Mouse (Mus musculus): ENCODE measurements around the gene Frg2f1.
A peak's percentile ranks its signal among the peaks of the same experiment; 100 is the strongest.
"Not testable (repeated sequence)": the region's sequence is repeated elsewhere in the genome, so short reads cannot be mapped to it uniquely, and the experiment has no call there.

The Frg2f1 gene

DNA sequence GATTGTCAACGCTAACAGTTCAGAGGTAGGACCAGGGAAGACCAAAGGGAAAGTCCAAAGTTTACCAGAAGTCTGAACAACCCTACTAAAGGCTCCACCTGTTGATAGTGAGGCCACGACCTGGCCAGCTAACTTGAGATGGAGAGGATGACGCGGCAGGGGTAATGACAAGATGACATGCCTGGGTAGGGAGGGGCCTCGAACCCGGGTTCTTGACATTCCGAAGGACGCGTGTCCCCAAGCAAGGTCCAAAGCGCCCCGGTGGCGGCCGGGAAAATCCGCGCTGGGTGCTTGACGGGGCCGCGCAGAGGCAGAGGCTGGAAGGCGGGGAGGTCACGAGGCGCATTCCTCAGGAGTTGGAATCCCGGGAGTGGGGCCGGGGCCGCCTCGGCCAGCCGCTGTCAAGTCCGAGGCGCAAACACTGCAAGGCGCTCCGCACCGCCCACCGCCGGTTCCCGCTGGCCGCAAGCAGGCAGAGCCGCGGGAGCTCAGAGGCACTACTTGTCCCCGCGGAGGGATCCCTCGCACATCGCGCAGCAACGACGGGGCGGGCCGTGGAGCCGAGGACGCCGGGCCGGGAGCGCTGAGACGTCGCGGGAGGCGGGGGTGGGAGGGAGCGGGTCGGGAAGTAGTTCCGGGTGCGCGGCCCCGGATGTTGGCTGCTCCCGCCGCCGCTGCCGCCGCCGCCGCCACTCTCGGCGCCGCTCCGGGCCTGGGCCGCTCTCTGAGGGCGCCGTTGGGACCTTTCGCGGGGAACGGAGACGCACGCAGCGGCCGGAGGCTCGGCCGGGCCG is at the start of gene Frg2f1:
Gene Frg2f1, minus strand, starts transcription at position 499 of the 794 bp plus-strand sequence.
- peak; percentile 95 for DNase-seq (ENCODE audit: extremely low spot score, low spot score)

DNA sequence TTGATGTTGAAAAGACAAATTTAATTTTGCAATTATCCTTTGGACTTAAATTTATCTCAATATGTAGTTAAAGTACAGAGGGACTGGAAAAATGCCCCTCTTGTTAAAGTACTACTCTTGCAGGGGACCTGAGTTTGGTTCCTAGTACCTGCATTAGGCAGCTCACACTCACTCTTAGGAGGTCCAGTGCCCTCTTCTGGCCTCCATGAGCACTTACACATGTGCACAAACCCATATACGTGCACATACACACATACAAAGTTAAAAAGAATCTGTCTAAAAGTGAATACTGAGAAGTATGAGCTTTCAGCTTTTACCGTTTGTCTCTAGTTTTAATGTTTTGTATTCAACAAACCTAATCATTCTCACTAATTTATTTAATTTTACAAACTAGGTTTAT is 48.7 kb upstream of the Frg2f1 start:
- DNase-seq (ENCODE audit: extremely low spot score, low spot score) = no peak

DNA sequence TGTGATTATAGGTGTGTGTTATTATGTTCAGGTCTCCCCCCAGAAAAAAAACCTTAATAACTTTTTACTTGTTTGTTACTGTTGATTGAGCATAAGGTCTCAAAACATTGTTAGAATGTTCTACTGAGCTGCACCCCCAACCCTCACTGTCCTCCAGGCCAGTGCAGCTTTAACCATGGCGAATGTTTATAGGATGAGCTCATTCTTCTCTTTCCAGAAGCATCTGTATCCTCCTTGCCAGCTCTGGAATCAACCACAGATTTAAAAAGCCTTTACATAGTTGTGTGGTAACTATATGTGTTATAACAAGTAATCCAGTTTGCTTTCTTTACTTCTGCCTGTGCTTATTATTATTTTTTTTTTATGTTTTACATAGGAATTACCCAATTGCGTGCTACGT is 36.1 kb upstream of the Frg2f1 start:
- DNase-seq (ENCODE audit: extremely low spot score, low spot score) = no peak

DNA sequence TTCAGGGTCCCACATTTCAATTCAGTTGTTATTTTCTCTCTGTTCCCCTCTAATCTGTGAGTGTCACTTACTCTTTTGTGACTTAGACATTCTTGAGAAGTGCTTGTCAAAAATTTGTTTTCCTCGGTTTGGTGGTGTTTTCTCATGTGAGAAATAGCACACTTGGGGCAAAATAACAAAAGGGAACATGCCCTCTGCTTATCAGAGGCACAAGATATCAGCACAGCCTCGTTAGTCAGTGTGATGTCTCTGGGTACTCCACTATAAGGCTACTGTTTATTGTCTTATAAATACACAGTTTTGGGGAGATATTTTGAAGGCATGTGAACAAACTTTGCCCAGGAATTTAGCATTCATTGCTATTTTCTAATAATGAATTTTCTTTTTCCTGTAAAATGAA is 35.2 kb upstream of the Frg2f1 start:
- no peak for DNase-seq (ENCODE audit: extremely low spot score, low spot score)

- DNase-seq (ENCODE audit: extremely low spot score, low spot score) = no peak
Observed at GRCm38 (mm10) chr4:119572682-119573081, 33.4 kb upstream of the Frg2f1 start.

- no peak for DNase-seq (ENCODE audit: extremely low spot score, low spot score)
Observed at GRCm38 (mm10) chr4:119566322-119566835, 27.1 kb upstream of the Frg2f1 start.

- no peak for DNase-seq (ENCODE audit: extremely low spot score, low spot score)
Observed at GRCm38 (mm10) chr4:119563136-119563535, 23.8 kb upstream of the Frg2f1 start.

GRCm38 (mm10) chr4:119555466-119555865 is 16.1 kb upstream of the Frg2f1 start:
- DNase-seq (ENCODE audit: extremely low spot score, low spot score) = no peak

- DNase-seq (ENCODE audit: extremely low spot score, low spot score) = no peak
Observed at GRCm38 (mm10) chr4:119550864-119551263, 11.5 kb upstream of the Frg2f1 start.

DNA sequence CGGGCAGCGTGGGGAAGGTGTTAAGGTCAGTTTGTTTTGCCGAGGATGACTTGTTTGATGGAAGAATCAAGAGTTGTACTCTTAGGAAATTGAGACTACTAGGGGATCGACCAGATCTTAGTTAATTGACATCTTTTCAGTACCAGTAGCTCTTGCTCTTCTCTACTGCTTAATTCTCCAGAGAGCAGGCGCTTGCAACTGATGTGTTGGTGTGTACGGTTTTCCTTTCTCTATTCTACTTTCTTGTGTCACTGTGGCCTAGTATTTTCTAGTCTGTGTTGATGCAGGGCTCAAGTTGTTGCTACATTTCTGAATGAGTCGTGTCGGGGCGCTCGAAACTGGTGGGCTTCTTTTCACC is 1.2 kb upstream of the Frg2f1 start:
- no peak for DNase-seq (ENCODE audit: extremely low spot score, low spot score)

GRCm38 (mm10) chr4:119539836-119540532 is 655 bp upstream of the Frg2f1 start:
- peak; percentile 73 for DNase-seq (ENCODE audit: extremely low spot score, low spot score)

- DNase-seq (ENCODE audit: extremely low spot score, low spot score) = no peak
Observed at GRCm38 (mm10) chr4:119537436-119537835, 1.9 kb downstream of the Frg2f1 start.

GRCm38 (mm10) chr4:119536615-119537014 is 2.7 kb downstream of the Frg2f1 start, which contains the start of gene Foxj3:
Gene Foxj3, plus strand, starts transcription at chr4:119537004.
- not testable (repeated sequence) for DNase-seq (ENCODE audit: extremely low spot score, low spot score)

DNA sequence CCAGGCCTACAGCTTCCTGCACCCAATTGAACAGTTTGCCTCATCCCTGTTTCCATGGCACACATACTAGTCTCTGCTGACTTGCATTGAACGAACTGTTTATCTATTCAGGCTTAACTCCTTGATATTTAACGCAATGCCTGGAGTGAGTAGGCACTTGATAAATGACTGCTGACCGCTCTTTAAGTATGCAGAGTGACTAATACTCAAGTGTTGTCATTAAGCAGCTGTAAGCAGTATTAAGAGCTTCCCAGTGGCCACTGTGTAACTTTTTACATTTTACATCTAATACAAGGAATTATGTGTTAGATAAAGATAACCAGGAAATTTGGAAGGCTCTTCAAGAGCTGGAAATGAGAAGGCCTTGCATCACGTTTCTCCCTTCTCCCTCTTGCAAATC is 4.2 kb downstream of the Frg2f1 start:
- DNase-seq (ENCODE audit: extremely low spot score, low spot score) = no peak

DNA sequence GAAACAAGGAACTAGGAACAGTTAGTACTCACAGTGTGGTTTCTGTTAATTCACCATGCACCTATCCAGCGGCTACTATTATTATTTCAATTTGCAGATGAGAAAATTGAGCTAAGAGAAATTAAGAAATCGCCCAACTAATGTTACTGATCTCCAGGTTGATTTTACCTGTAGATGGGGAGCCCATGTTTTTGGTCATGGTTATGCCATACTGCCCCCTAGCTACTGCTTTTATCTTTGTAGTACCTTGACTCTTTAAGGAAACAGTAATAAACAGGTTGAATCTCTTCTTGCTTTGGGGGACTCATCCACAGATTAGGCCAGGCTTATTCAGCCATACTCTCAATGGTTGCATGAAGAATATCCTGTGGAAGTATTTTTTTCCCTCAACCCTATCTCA is 7.5 kb downstream of the Frg2f1 start:
- no peak for DNase-seq (ENCODE audit: extremely low spot score, low spot score)

DNA sequence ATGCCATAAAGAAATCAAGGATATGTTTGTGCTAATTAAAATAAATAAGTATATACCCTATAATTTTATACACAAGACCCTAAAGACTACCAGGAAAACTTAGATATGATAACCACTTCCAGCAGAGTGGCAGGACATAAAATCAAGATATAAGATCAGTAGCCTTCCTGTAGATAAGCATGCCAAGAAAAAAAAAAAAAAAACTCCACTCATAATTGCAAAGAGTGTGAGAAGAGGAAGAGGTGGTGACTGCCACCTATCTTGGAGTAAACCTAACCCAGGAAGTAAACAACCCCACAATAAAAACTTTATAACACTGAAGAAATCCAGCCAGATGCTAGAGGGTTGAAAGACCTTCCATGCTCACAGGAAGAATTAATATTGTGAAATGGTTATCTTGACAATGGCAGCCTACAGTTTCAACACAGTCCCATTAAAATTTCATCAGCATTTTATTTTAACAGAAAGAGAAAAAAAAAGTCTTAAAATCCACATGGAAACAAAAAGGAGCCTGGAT is 12.9 kb downstream of the Frg2f1 start:
- no peak for DNase-seq (ENCODE audit: extremely low spot score, low spot score)

DNA sequence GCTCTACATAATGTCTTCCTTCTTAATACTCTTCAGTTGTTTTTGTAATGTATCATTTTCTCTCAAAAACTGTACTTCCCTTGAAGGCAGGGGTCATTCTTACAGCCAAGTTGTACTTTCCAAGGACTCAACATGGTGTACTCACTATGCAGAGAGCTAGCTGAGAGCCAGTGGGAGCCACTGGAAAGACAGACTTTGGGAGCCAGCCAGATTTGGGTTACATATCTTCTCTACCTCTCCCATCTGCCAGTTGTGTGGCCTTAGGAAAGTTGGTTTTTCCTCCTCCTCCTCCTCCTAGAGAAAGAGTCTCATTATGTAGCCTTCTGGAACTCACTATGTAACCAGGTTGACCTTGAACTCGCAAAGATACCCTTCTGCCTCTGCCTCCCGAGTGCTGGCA is 14.9 kb downstream of the Frg2f1 start:
- DNase-seq (ENCODE audit: extremely low spot score, low spot score) = no peak

DNA sequence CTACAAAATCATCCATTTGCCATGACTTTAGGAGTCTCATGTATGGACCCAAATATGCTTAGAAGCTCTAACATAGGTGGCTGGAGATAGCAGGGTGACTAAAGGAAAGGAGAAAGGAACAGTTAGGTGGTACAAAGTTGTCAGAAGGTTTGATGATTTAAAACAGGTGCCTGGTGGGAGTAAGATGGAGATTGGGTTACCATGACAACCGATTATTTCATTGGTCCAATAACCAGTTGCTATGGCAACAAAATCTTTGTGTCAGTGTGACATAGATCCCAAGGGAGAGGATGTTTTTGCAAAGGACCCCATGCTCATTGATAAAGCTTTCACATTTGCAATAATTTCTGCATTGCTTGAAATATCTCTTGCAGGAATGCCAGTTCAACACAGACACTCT is 15.3 kb downstream of the Frg2f1 start:
- no peak for DNase-seq (ENCODE audit: extremely low spot score, low spot score)

- no peak for DNase-seq (ENCODE audit: extremely low spot score, low spot score)
Observed at GRCm38 (mm10) chr4:119523575-119523974, 15.8 kb downstream of the Frg2f1 start.

GRCm38 (mm10) chr4:119512731-119513141 is 26.6 kb downstream of the Frg2f1 start:
- no peak for DNase-seq (ENCODE audit: extremely low spot score, low spot score)

DNA sequence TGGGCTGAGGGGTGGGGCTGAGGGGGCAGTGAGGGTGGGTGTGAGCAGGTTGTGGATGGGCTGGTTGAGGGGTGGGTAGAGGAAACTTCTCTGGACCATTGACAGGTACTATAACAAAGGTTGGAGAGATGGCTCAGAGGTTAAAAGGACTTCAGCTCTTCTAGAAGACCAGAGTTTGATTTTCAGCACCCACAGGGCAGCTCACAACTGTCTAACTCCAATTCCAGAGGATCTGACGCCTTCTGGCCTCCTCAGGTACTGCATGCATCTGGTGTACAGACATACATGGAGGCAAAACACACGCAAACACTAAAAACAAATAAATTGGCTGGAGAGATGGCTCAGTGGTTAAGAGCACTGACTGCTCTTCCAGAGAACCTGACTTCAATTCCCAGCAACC is 27.7 kb downstream of the Frg2f1 start:
- DNase-seq (ENCODE audit: extremely low spot score, low spot score) = no peak

- no peak for DNase-seq (ENCODE audit: extremely low spot score, low spot score)
Observed at GRCm38 (mm10) chr4:119498319-119498848, 40.9 kb downstream of the Frg2f1 start.

All from neural tube, embryonic 10.5 days (tissue).